Mouse (Mus musculus) limb, embryonic 14.5 days (tissue): ENCODE data around the gene Ffar1. TPM values are rescaled to one million over a fixed set of nuclear protein-coding genes. Genes with fewer than 3 reads are reported as not detected.

ENCODE experiments used
- ATAC-seq: fragments of 200-750 bp; cut with Nextera tagmentation; 2 replicates; pipeline ENCODE4 v1.8.0; 2017; ENCODE audit warnings: low read depth, moderate number of reproducible peaks, moderate TSS enrichment; ENCODE audit not compliant: low FRiP score
- DNase-seq: peaks from one replicate; pipeline ENCODE4 v3.0.0-alpha.2; 2015; ENCODE audit warnings: low spot score
- H3K27ac ChIP-seq: fragments of 300-500 bp; sonication (generic); replicated peaks from 2 replicates; pipeline ENCODE4 v1.5.1; 2014; ENCODE audit warnings: low read depth, mild to moderate bottlenecking, low read length, moderate library complexity, mixed read lengths
- H3K27me3 ChIP-seq: fragments of 300-500 bp; sonication (generic); 2 replicates; pipeline ENCODE4 v1.6.1; 2014; ENCODE audit warnings: low read length, mixed read lengths; ENCODE audit not compliant: control insufficient read depth, insufficient read depth
- H3K36me3 ChIP-seq: fragments of 300-500 bp; sonication (generic); 2 replicates; pipeline ENCODE4 v1.6.1; 2014; ENCODE audit warnings: mild to moderate bottlenecking, low read length, moderate library complexity, mixed read lengths; ENCODE audit not compliant: control insufficient read depth, insufficient read depth
- H3K4me1 ChIP-seq: fragments of 300-500 bp; sonication (generic); 2 replicates; pipeline ENCODE4 v1.6.1; 2014; ENCODE audit warnings: antibody characterized with exemption, low read length, mixed read lengths; ENCODE audit not compliant: control insufficient read depth, insufficient read depth
- H3K4me2 ChIP-seq: fragments of 300-500 bp; sonication (generic); replicated peaks from 2 replicates; pipeline ENCODE4 v1.6.1; 2014; ENCODE audit warnings: low read depth, mild to moderate bottlenecking, low read length, moderate library complexity; ENCODE audit not compliant: severe bottlenecking
- H3K4me3 ChIP-seq: fragments of 300-500 bp; sonication (generic); replicated peaks from 2 replicates; pipeline ENCODE4 v1.5.1; 2014; ENCODE audit warnings: low read length
- H3K9ac ChIP-seq: fragments of 300-500 bp; sonication (generic); 2 replicates; pipeline ENCODE4 v1.6.1; 2014; ENCODE audit warnings: mild to moderate bottlenecking, low read depth, low read length, moderate library complexity; ENCODE audit not compliant: severe bottlenecking
- H3K9me3 ChIP-seq: fragments of 300-500 bp; sonication (generic); 2 replicates; pipeline ENCODE4 v1.6.1; 2016; ENCODE audit warnings: low read length; ENCODE audit not compliant: control insufficient read depth
- POLR2A ChIP-seq: fragments of 200-500 bp; IDR thresholded peaks from 2 replicates; pipeline ENCODE4 v1.8.0; 2012; ENCODE audit warnings: inconsistent platforms, mild to moderate bottlenecking, moderate library complexity, borderline replicate concordance; ENCODE audit not compliant: insufficient read depth, insufficient read length; ENCODE audit errors: extremely low read depth
- whole genome bisulfite sequencing: fragments of 180-500 bp; shearing (Covaris S2); extraction: QIAGEN DNeasy Blood & Tissue Kit; methylation state at CpG from one replicate; pipeline ENCODE4 v1.1.7; 2014; 5-methylcytosine and 5-hydroxymethylcytosine counted together
- polyA plus RNA-seq, 2 experiments: library from polyadenylated mRNA; depleted of rRNA in 1 of 2; stranded (reverse) in 1 of 2; unstranded in 1 of 2; fragments of >200 nt; fragmentation: Nextera tagmentation in 1 of 2; extraction: Ambion mirVana in 1 of 2; gene quantifications; 2 replicates each; pipeline versions ENCODE4 v1.2.1 to v1.2.3; 2012 to 2014

The Ffar1 gene
- polyA plus RNA-seq (2012; rRNA removed) (0.01 and 0.03 TPM in 2 replicates), polyA plus RNA-seq (2014; fragmentation: Nextera tagmentation; extraction: Ambion mirVana) (not detected in 2 replicates)

GRCm38 (mm10) chr7:30861464-30861863, at the start of gene Ffar1:
Gene Ffar1 (minus strand): TSS chr7:30861564.
- ATAC-seq (no peak), DNase-seq (no peak)
- Histone ChIP-seq H3K36me3 (no peaks in the 10 kb centered on the region), H3K4me2 (no peak within 1 kb of the TSS), H3K9me3 (no peaks in the 10 kb centered on the region), H3K4me1 (no peaks in the 10 kb centered on the region), H3K27me3 (no peaks in the 10 kb centered on the region), H3K27ac (no peak within 1 kb of the TSS), H3K9ac (peak within 1 kb of the TSS; percentile 9; the same call in 1 of the 2 replicates), H3K4me3 (no peak within 1 kb of the TSS)
- WGBS: 83% methylated on average over 11 of the region's 12 CpGs
- TF ChIP-seq POLR2A: no peak

- no peak overlapping the region for H3K4me3 ChIP-seq
- no peak overlapping the region for H3K9ac ChIP-seq
- no peaks in the 10 kb centered on the region for H3K27me3 ChIP-seq
- 72% methylated on average over 6 of the region's 6 CpGs for WGBS
- no peak for DNase-seq
- no peak overlapping the region for H3K27ac ChIP-seq
- TF ChIP-seq POLR2A: no peak
- no peak overlapping the region for H3K4me2 ChIP-seq
- no peaks in the 10 kb centered on the region for H3K36me3 ChIP-seq
- no peaks in the 10 kb centered on the region for H3K4me1 ChIP-seq
- ATAC-seq: no peak
- H3K9me3 ChIP-seq: no peaks in the 10 kb centered on the region
These were observed 48.4 kb upstream of the Ffar1 start for GRCm38 (mm10) chr7:30909773-30910172.

GRCm38 (mm10) chr7:30908992-30909431, 47.6 kb upstream of the Ffar1 start:
- no peaks in the 10 kb centered on the region for H3K9me3 ChIP-seq
- H3K27me3 ChIP-seq: no peaks in the 10 kb centered on the region
- TF ChIP-seq POLR2A: no peak
- peak overlapping the region; percentile 55 for H3K4me2 ChIP-seq
- no peak overlapping the region for H3K27ac ChIP-seq
- 19% methylated on average over 14 of the region's 17 CpGs for WGBS
- H3K4me3 ChIP-seq: peak overlapping the region; percentile 22; the same call in 1 of the 2 replicates
- H3K4me1 ChIP-seq: no peaks in the 10 kb centered on the region
- DNase-seq (no peak), ATAC-seq (no peak)
- 0 out of 2 replicates have a peak overlapping the region, but pooled peaks have one; percentile 28 for H3K9ac ChIP-seq
- H3K36me3 ChIP-seq: no peaks in the 10 kb centered on the region

GRCm38 (mm10) chr7:30908277-30908991, 47.1 kb upstream of the Ffar1 start:
- Histone ChIP-seq H3K27ac (no peak overlapping the region), H3K27me3 (no peaks in the 10 kb centered on the region), H3K36me3 (no peaks in the 10 kb centered on the region), H3K9ac (peak overlapping the region; percentile 28), H3K4me2 (peak overlapping the region; percentile 55), H3K4me3 (peak overlapping the region; percentile 22), H3K9me3 (no peaks in the 10 kb centered on the region), H3K4me1 (no peaks in the 10 kb centered on the region)
- DNase-seq (peak; percentile 52), ATAC-seq (peak; percentile 68)
- TF ChIP-seq POLR2A: no peak
- under 1% methylated on average over 24 of the region's 26 CpGs for WGBS

- TF ChIP-seq POLR2A: no peak
These were observed 42.7 kb upstream of the Ffar1 start for GRCm38 (mm10) chr7:30904042-30904441.

More at GRCm38 (mm10) chr7:30904042-30904441, 42.7 kb upstream of the Ffar1 start:
- no peak overlapping the region for H3K27ac ChIP-seq
- no peaks in the 10 kb centered on the region for H3K36me3 ChIP-seq
- ATAC-seq (no peak), DNase-seq (no peak)
- no peak overlapping the region for H3K9ac ChIP-seq
- no peaks in the 10 kb centered on the region for H3K4me1 ChIP-seq
- no peak overlapping the region for H3K4me2 ChIP-seq
- no peak overlapping the region for H3K4me3 ChIP-seq
- no peaks in the 10 kb centered on the region for H3K9me3 ChIP-seq
- no peaks in the 10 kb centered on the region for H3K27me3 ChIP-seq
- WGBS: 29% methylated on average over 4 of the region's 4 CpGs
